Mouse (Mus musculus) embryonic facial prominence, embryonic 10.5 days (tissue): Measurements from ENCODE around the gene Pde3b. TPM values are rescaled to one million over a fixed set of nuclear protein-coding genes. Genes with fewer than 3 reads are reported as not detected.
A peak's percentile ranks its signal among the peaks of the same experiment; 100 is the strongest.
"Not testable (repeated sequence)": the region's sequence is repeated elsewhere in the genome, so short reads cannot be mapped to it uniquely, and the experiment has no call there.

Experiments
- DNase-seq: peaks from one replicate; pipeline ENCODE4 v3.0.0-alpha.2; 2017; ENCODE audit warnings: low spot score
- H3K27ac ChIP-seq: fragments of 300-500 bp; sonication (generic); replicated peaks from 2 replicates; pipeline ENCODE4 v1.5.1; 2016; ENCODE audit warnings: mild to moderate bottlenecking
- H3K27me3 ChIP-seq: fragments of 300-500 bp; sonication (generic); replicated peaks from 2 replicates; pipeline ENCODE4 v1.6.1; 2016; ENCODE audit warnings: low read depth, mild to moderate bottlenecking; ENCODE audit not compliant: poor library complexity, severe bottlenecking
- H3K36me3 ChIP-seq: fragments of 300-500 bp; sonication (generic); replicated peaks from 2 replicates; pipeline ENCODE4 v1.6.1; 2016; ENCODE audit warnings: mild to moderate bottlenecking, moderate library complexity
- H3K4me1 ChIP-seq: fragments of 300-500 bp; sonication (generic); 2 replicates; pipeline ENCODE4 v1.6.1; 2016
- H3K4me3 ChIP-seq: fragments of 300-500 bp; sonication (generic); 2 replicates; pipeline ENCODE4 v1.5.1; 2016; ENCODE audit warnings: mild to moderate bottlenecking, moderate library complexity
- H3K9me3 ChIP-seq: fragments of 300-500 bp; sonication (generic); 2 replicates; pipeline ENCODE4 v1.6.1; 2016; ENCODE audit warnings: mild to moderate bottlenecking
- WGBS: fragments of 180-500 bp; shearing (Covaris S2); methylation state at CpG from one replicate; pipeline ENCODE4 v1.1.7; 2016; 5-methylcytosine and 5-hydroxymethylcytosine counted together
- polyA plus RNA-seq: library from polyadenylated mRNA; unstranded; fragments of >200 nt; fragmentation: Nextera tagmentation; extraction: Ambion mirVana; gene quantifications from 2 replicates; pipeline ENCODE4 v1.2.1, GENCODE M21; 2016

Pde3b gene
- 8.1 and 10.7 TPM in 2 replicates for polyA plus RNA-seq

- under 1% methylated on average over 61 of the region's 70 CpGs for WGBS
- DNase-seq: peak; percentile 86
- peaks cover 35% of the 10 kb centered on the region for H3K4me1 ChIP-seq
Observed at GRCm38 (mm10) chr7:114414421-114415335, at the start of gene Pde3b. Pde3b (plus strand) TSS chr7:114415281.

GRCm38 (mm10) chr7:114402130-114402529 is 13.0 kb upstream of the Pde3b start:
- Histone ChIP-seq H3K4me1 (no peaks in the 10 kb centered on the region), H3K9me3 (0 out of 2 replicates have a peak, but pooled peaks cover 2% of the 10 kb centered on the region), H3K4me3 (no peak overlapping the region), H3K36me3 (no peaks in the 10 kb centered on the region), H3K27me3 (no peaks in the 10 kb centered on the region), H3K27ac (no peak overlapping the region)
- DNase-seq: no peak
- WGBS: 90% methylated on average over 3 of the region's 3 CpGs

More at GRCm38 (mm10) chr7:114414421-114415335, at the start of gene Pde3b:
- Histone ChIP-seq H3K9me3 (peaks cover 3% of the 10 kb centered on the region; the same call in 1 of the 2 replicates), H3K36me3 (no peaks in the 10 kb centered on the region), H3K4me3 (peak within 1 kb of the TSS; percentile 93), H3K27me3 (no peaks in the 10 kb centered on the region), H3K27ac (peak within 1 kb of the TSS; percentile 96)

DNA sequence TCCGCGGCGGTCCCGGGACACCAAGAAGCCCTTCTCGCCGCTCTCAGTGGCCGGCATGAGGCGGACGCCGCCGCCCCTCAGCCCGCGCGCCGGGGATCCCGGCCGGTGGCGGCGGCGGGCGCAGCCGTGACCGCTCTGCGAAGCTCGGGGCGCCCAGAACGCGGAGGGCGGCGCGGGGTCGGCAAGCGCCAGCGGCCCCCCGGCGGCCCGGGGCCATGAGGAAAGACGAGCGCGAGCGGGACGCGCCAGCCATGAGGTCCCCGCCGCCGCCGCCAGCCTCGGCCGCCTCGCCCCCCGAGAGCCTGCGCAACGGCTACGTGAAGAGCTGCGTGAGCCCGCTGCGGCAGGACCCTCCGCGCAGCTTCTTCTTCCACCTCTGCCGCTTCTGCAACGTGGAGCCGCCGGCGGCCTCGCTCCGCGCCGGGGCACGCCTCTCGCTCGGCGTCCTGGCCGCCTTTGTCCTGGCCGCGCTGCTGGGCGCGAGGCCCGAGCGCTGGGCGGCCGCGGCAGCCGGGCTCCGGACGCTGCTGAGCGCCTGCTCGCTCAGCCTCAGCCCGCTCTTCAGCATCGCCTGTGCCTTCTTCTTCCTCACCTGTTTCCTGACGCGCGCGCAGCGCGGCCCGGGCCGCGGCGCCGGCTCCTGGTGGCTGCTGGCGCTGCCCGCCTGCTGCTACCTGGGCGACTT is 397 bp downstream of the Pde3b start:
- H3K27me3 ChIP-seq: no peaks in the 10 kb centered on the region
- peaks cover 35% of the 10 kb centered on the region for H3K4me1 ChIP-seq
- under 1% methylated on average over 103 of the region's 103 CpGs for WGBS
- peaks cover 3% of the 10 kb centered on the region; the same call in 1 of the 2 replicates for H3K9me3 ChIP-seq
- H3K27ac ChIP-seq: peak overlapping the region; percentile 96
- peak overlapping the region; percentile 93 for H3K4me3 ChIP-seq
- H3K36me3 ChIP-seq: no peaks in the 10 kb centered on the region
- peak; percentile 76 for DNase-seq

DNA sequence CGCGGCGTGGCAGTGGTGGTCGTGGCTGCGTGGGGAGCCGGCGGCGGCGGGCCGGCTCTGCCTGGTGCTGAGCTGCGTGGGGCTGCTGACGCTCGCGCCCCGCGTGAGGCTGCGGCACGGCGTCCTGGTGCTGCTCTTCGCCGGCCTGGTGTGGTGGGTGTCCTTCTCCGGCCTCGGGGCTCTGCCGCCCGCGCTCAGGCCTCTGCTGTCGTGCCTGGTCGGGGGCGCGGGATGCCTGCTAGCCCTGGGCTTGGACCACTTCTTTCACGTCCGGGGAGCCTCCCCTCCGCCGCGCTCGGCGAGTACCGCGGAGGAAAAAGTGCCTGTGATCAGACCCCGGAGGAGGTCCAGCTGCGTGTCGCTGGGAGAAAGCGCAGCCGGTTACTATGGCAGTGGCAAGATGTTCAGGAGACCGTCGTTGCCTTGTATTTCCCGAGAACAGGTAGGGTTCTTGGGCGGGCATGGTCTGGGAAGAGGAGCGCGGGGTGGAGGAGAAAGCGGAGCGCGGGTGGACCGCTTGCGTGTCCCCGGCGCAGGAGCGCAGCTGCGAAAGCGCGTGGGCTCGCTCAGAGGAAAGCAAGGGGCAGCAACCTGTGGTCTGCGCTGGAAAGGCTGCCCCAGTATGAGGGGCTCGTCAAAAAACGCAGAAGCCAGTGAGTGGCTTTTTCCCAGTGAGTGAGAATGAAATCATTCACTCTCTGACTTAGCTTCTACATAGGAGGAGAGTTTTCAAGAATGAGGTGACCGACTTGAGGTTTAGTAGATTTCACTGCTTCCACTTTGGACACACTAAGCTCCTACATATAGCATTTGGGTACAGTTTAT is 1.2 kb downstream of the Pde3b start:
- Histone ChIP-seq H3K27ac (peak overlapping the region; percentile 96), H3K9me3 (peaks cover 3% of the 10 kb centered on the region; the same call in 1 of the 2 replicates)

GRCm38 (mm10) chr7:114419331-114419730 is 4.2 kb downstream of the Pde3b start:
- H3K9me3 ChIP-seq, H3K27ac ChIP-seq, H3K36me3 ChIP-seq, H3K4me3 ChIP-seq, H3K27me3 ChIP-seq, DNase-seq: not testable (repeated sequence)
- WGBS: 59% methylated on average over 3 of the region's 3 CpGs
- H3K4me1 ChIP-seq: peaks cover 35% of the 10 kb centered on the region

More for the DNA sequence above, 1.2 kb downstream of the Pde3b start:
- under 1% methylated on average over 66 of the region's 66 CpGs for WGBS
- H3K36me3 ChIP-seq: no peaks in the 10 kb centered on the region
- H3K4me1 ChIP-seq: peaks cover 37% of the 10 kb centered on the region
- DNase-seq: peak; percentile 72
- peak overlapping the region; percentile 93 for H3K4me3 ChIP-seq
- H3K27me3 ChIP-seq: no peaks in the 10 kb centered on the region

DNA sequence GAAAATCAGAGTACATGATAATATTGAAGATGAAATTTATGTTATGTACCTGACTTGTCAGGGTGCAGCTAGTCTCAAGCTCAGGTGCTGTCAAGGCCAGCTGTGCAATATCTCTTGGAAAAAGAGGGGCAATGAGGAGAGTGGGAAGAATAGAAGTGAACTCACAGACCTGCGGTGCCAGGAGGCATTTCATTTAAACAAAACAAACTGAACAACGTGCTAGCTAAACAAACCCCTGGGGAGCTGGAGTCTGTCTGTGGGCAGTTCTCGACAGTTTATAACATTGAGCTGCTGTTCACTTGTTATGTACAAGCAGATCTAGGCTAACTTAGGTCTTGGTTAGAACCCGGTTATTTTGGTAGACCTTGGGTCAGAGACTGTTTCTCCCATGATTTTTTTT is 5.8 kb downstream of the Pde3b start:
- 50% methylated on average over 4 of the region's 4 CpGs for WGBS
- H3K27me3 ChIP-seq: no peaks in the 10 kb centered on the region
- H3K27ac ChIP-seq: no peak overlapping the region
- H3K36me3 ChIP-seq: 0 out of 2 replicates have a peak, but pooled peaks cover 3% of the 10 kb centered on the region
- H3K9me3 ChIP-seq: no peaks in the 10 kb centered on the region
- H3K4me1 ChIP-seq: peaks cover 29% of the 10 kb centered on the region
- DNase-seq: no peak
- H3K4me3 ChIP-seq: no peak overlapping the region

- DNase-seq: no peak
- no peaks in the 10 kb centered on the region for H3K9me3 ChIP-seq
- H3K4me3 ChIP-seq: no peak overlapping the region
- no peaks in the 10 kb centered on the region for H3K27me3 ChIP-seq
- WGBS: 79% methylated on average over 3 of the region's 3 CpGs
- no peak overlapping the region for H3K27ac ChIP-seq
- peaks cover 20% of the 10 kb centered on the region for H3K4me1 ChIP-seq
- H3K36me3 ChIP-seq: peaks cover 6% of the 10 kb centered on the region; the same call in 1 of the 2 replicates
Observed at GRCm38 (mm10) chr7:114422224-114422623, 7.1 kb downstream of the Pde3b start.

GRCm38 (mm10) chr7:114429768-114430167 is 14.7 kb downstream of the Pde3b start:
- H3K36me3 ChIP-seq: peaks cover 11% of the 10 kb centered on the region; the same call in 1 of the 2 replicates
- no peak for DNase-seq
- no peaks in the 10 kb centered on the region for H3K27me3 ChIP-seq
- H3K4me3 ChIP-seq: no peak overlapping the region
- H3K9me3 ChIP-seq: peaks cover 3% of the 10 kb centered on the region; the same call in 1 of the 2 replicates
- WGBS: 85% methylated on average over 5 of the region's 5 CpGs
- no peak overlapping the region for H3K27ac ChIP-seq
- no peaks in the 10 kb centered on the region for H3K4me1 ChIP-seq

GRCm38 (mm10) chr7:114431966-114432365 is 16.9 kb downstream of the Pde3b start:
- 55% methylated on average over 4 of the region's 4 CpGs for WGBS
- no peaks in the 10 kb centered on the region for H3K4me1 ChIP-seq
- peaks cover 3% of the 10 kb centered on the region; the same call in 1 of the 2 replicates for H3K9me3 ChIP-seq

DNA sequence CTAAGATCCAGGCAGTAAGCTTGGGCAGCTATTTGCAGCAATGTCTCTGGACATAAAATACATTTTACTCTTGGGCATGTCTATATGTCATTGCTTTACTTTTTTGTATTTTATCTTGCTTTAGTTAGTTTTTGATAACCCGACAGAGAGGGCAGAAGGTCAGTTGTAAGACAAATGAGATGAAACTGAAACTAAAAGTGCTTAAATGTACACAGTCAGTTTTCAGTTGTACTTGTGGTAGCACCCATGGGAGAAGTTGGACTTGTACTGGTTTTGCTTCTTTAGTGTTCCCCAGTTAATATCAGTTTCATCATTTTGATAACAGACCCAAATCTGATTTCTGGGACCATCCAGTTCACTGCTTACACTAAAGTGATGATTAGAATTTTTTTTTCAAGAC is 24.6 kb downstream of the Pde3b start:
- 96% methylated on average over 1 of the region's 1 CpGs for WGBS

More at GRCm38 (mm10) chr7:114431966-114432365, 16.9 kb downstream of the Pde3b start:
- peaks cover 8% of the 10 kb centered on the region; the same call in 1 of the 2 replicates for H3K36me3 ChIP-seq
- no peak overlapping the region for H3K27ac ChIP-seq
- no peak overlapping the region for H3K4me3 ChIP-seq
- H3K27me3 ChIP-seq: no peaks in the 10 kb centered on the region
- no peak for DNase-seq

GRCm38 (mm10) chr7:114440494-114440893 is 25.4 kb downstream of the Pde3b start:
- Histone ChIP-seq H3K27me3 (no peaks in the 10 kb centered on the region), H3K36me3 (no peaks in the 10 kb centered on the region), H3K9me3 (no peaks in the 10 kb centered on the region), H3K4me1 (no peaks in the 10 kb centered on the region), H3K27ac (no peak overlapping the region), H3K4me3 (no peak overlapping the region)
- WGBS: 90% methylated on average over 1 of the region's 1 CpGs
- DNase-seq: no peak

More for the DNA sequence above, 24.6 kb downstream of the Pde3b start:
- Histone ChIP-seq H3K9me3 (no peaks in the 10 kb centered on the region), H3K4me1 (no peaks in the 10 kb centered on the region), H3K27ac (no peak overlapping the region), H3K36me3 (no peaks in the 10 kb centered on the region), H3K4me3 (no peak overlapping the region), H3K27me3 (no peaks in the 10 kb centered on the region)
- no peak for DNase-seq

GRCm38 (mm10) chr7:114452876-114453275 is 37.8 kb downstream of the Pde3b start:
- Histone ChIP-seq H3K36me3 (peaks cover 2% of the 10 kb centered on the region; the same call in 1 of the 2 replicates), H3K27me3 (no peaks in the 10 kb centered on the region), H3K9me3 (no peaks in the 10 kb centered on the region), H3K27ac (no peak overlapping the region), H3K4me1 (no peaks in the 10 kb centered on the region), H3K4me3 (no peak overlapping the region)
- no peak for DNase-seq
- 52% methylated on average over 3 of the region's 3 CpGs for WGBS
